Mouse (Mus musculus): Measurements from ENCODE around the gene Ccl26. TPM values are rescaled to one million over a fixed set of nuclear protein-coding genes. Genes with fewer than 3 reads are reported as not detected.

Ccl26 gene
- polyA plus RNA-seq, 1 experiment from 2014 or later, result not detected

DNA sequence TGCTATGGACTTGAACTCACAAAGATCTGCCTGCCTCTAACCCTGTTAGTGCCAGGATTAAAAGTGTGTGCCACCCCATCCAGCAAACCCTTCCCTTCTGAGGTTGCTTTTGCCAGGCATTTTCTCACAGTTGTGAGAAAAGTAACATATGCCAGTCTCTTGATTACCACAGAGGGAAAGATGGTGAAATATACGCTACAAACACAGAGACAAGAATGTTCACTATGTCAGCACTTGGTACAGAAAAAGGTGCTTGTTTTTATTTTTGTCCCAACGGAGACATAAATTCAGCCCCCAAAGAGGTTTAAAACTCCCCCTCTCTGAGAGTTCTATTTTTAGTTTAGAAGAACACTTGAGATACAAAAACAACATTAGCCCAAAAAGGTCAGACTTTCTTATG is 39.3 kb downstream of the Ccl26 start:
- H3K27me3 ChIP-seq (replicated peaks; ENCODE audit: control insufficient read depth, insufficient read depth, low read length), result no peaks in the 10 kb centered on the region
- H3K4me3 ChIP-seq (ENCODE audit: low read depth, low read length), result no peak overlapping the region
- 88% methylated on average over 2 of the region's 2 CpGs for WGBS
- no peaks in the 10 kb centered on the region for H3K36me3 ChIP-seq (ENCODE audit: control insufficient read depth, insufficient read depth)
- no peak overlapping the region for H3K9ac ChIP-seq (ENCODE audit: low read depth, low read length)
- H3K4me1 ChIP-seq (replicated peaks; ENCODE audit: control insufficient read depth, insufficient read depth, low read length), result no peaks in the 10 kb centered on the region
- no peak for TF ChIP-seq CTCF (IDR thresholded peaks at IDR 0.05; ENCODE audit: low read depth)
- no peak overlapping the region for H3K27ac ChIP-seq (ENCODE audit: low read depth, low read length)
- no peak overlapping the region for H3K4me2 ChIP-seq (replicated peaks; ENCODE audit: low read depth)
- ATAC-seq, result no peak
- H3K9me3 ChIP-seq (ENCODE audit: control insufficient read depth), result no peaks in the 10 kb centered on the region

DNA sequence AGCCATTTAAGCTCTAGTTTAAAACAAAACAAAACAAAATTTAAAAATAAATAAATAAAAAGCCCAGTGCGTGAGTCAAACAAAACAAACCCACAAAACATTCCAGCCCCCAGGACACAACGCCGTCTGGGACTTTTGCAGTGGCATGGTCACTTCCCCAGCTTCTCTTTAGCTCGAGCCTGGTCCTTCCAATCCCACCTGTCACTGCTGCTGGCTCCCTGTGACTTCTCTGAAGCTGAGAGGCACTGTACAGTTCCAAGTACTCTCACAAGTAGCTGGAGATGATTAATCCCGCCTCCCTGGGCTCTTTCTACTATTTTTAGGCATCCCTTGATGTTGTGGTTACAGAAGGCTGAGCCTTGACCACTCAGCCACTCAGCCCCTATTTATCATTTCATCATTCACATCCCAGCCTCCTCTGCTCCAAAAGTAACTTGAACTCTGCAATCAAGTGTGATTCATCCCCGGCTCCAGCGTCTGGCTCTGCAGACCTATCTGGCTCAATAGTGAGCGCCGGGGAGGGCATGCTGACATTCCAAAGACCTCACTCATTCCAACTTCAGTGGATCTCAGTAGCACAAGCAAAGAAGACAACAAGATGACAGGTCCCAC is 41.2 kb downstream of the Ccl26 start:
- Histone ChIP-seq H3K9me3 (ENCODE audit: control insufficient read depth) (no peaks in the 10 kb centered on the region), H3K36me3 (ENCODE audit: control insufficient read depth, insufficient read depth) (no peaks in the 10 kb centered on the region), H3K4me2 (replicated peaks; ENCODE audit: low read depth) (no peak overlapping the region), H3K4me3 (ENCODE audit: low read depth, low read length) (no peak overlapping the region), H3K27ac (ENCODE audit: low read depth, low read length) (no peak overlapping the region), H3K4me1 (replicated peaks; ENCODE audit: control insufficient read depth, insufficient read depth, low read length) (no peaks in the 10 kb centered on the region), H3K9ac (ENCODE audit: low read depth, low read length) (no peak overlapping the region), H3K27me3 (replicated peaks; ENCODE audit: control insufficient read depth, insufficient read depth, low read length) (no peaks in the 10 kb centered on the region)
- WGBS, result 63% methylated on average over 9 of the region's 9 CpGs
- ATAC-seq, result no peak; the same call in 1 of the 2 replicates
- TF ChIP-seq CTCF (IDR thresholded peaks at IDR 0.05; ENCODE audit: low read depth), result no peak

DNA sequence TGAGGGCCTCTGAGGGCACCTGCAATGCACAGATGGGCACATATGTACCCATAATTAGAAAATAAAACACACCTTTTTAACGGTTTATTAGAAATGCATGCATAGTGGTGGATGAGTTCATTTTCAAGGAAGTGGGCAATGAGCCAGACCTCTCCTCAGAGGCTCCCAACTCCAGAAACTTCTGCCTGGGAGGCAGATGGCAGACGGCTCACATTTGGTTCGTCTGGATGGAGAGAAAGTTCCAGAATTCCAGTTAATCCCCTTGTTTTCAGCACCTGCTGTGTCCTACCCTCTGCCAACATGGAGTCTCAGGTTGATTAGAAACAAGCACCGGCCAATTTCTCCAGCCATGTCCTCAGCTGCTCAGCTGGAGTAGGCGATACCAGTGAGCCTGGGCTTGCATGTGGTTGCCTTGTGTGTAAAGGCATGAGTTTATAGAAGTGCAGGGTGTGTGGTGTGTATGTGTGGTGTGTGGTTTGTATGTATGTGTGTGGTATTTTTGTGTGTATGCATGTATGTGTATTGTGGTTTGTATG is 46.0 kb downstream of the Ccl26 start:
- TF ChIP-seq CTCF (IDR thresholded peaks at IDR 0.05; ENCODE audit: low read depth), result no peak
- 75% methylated on average over 5 of the region's 5 CpGs for WGBS
- Histone ChIP-seq H3K4me1 (replicated peaks; ENCODE audit: control insufficient read depth, insufficient read depth, low read length) (no peaks in the 10 kb centered on the region), H3K4me2 (replicated peaks; ENCODE audit: low read depth) (no peak overlapping the region), H3K9me3 (ENCODE audit: control insufficient read depth) (no peaks in the 10 kb centered on the region), H3K27me3 (replicated peaks; ENCODE audit: control insufficient read depth, insufficient read depth, low read length) (no peaks in the 10 kb centered on the region), H3K4me3 (ENCODE audit: low read depth, low read length) (no peak overlapping the region), H3K9ac (ENCODE audit: low read depth, low read length) (no peak overlapping the region), H3K27ac (ENCODE audit: low read depth, low read length) (no peak overlapping the region), H3K36me3 (ENCODE audit: control insufficient read depth, insufficient read depth) (no peaks in the 10 kb centered on the region)
- no peak for ATAC-seq

GRCm38 (mm10) chr5:135513131-135513530 is 50.2 kb downstream of the Ccl26 start:
- no peak for TF ChIP-seq CTCF (IDR thresholded peaks at IDR 0.05; ENCODE audit: low read depth)
- Histone ChIP-seq H3K27me3 (replicated peaks; ENCODE audit: control insufficient read depth, insufficient read depth, low read length) (no peaks in the 10 kb centered on the region), H3K27ac (ENCODE audit: low read depth, low read length) (no peak overlapping the region), H3K4me3 (ENCODE audit: low read depth, low read length) (no peak overlapping the region), H3K4me2 (replicated peaks; ENCODE audit: low read depth) (no peak overlapping the region), H3K9me3 (ENCODE audit: control insufficient read depth) (no peaks in the 10 kb centered on the region), H3K9ac (ENCODE audit: low read depth, low read length) (no peak overlapping the region), H3K36me3 (ENCODE audit: control insufficient read depth, insufficient read depth) (no peaks in the 10 kb centered on the region), H3K4me1 (replicated peaks; ENCODE audit: control insufficient read depth, insufficient read depth, low read length) (no peaks in the 10 kb centered on the region)
- no peak for ATAC-seq
- WGBS, result 49% methylated on average over 4 of the region's 4 CpGs

DNA sequence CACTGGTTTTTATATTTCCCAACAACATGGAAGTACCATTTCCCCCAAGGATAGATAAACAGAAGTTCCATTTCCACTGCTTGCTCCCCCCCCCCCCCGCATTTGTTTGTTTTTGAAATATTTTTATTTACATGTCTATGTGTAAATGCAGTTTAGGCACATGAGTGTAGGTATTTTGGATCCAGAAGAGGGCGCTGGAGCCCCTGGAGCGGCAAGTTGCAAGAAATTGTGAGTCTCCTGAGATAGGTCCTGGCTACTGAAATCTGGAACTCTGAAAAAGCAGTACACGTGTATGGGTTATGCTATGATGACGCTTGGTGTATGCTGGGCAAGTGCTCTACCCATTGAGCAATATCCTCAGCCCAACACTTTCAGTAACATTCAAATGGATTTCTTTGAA is 52.3 kb downstream of the Ccl26 start:
- H3K36me3 ChIP-seq (ENCODE audit: control insufficient read depth, insufficient read depth), result no peaks in the 10 kb centered on the region
- H3K27ac ChIP-seq (ENCODE audit: low read depth, low read length), result no peak overlapping the region
- H3K9ac ChIP-seq (ENCODE audit: low read depth, low read length), result no peak overlapping the region
- H3K4me3 ChIP-seq (ENCODE audit: low read depth, low read length), result no peak overlapping the region
- H3K4me1 ChIP-seq (replicated peaks; ENCODE audit: control insufficient read depth, insufficient read depth, low read length), result no peaks in the 10 kb centered on the region
- no peaks in the 10 kb centered on the region for H3K9me3 ChIP-seq (ENCODE audit: control insufficient read depth)
- peak; percentile 49 for TF ChIP-seq CTCF (IDR thresholded peaks at IDR 0.05; ENCODE audit: low read depth)
- WGBS, result 61% methylated on average over 5 of the region's 5 CpGs
- H3K27me3 ChIP-seq (replicated peaks; ENCODE audit: control insufficient read depth, insufficient read depth, low read length), result no peaks in the 10 kb centered on the region
- no peak for ATAC-seq
- no peak overlapping the region for H3K4me2 ChIP-seq (replicated peaks; ENCODE audit: low read depth)

Other genes with a start within 250 kb of the Ccl26 start
- gene Fkbp6, start 213.5 kb downstream of the Ccl26 start, polyA plus RNA-seq (2015; fragmentation: Nextera tagmentation; extraction: Ambion mirVana), result 0.12 and 0.34 TPM in 2 replicates
- gene Trim50, start 210.3 kb downstream of the Ccl26 start, polyA plus RNA-seq (2015; fragmentation: Nextera tagmentation; extraction: Ambion mirVana), result 0.24 and 0.30 TPM in 2 replicates
- gene Nsun5, start 193.6 kb downstream of the Ccl26 start, polyA plus RNA-seq (2015; fragmentation: Nextera tagmentation; extraction: Ambion mirVana), result 9.8 and 12.0 TPM in 2 replicates
- 5.2 and 5.3 TPM in 2 replicates for gene Pom121, start 169.0 kb downstream of the Ccl26 start, polyA plus RNA-seq (2015; fragmentation: Nextera tagmentation; extraction: Ambion mirVana)
- gene Hip1, start 18.4 kb downstream of the Ccl26 start, polyA plus RNA-seq (2015; fragmentation: Nextera tagmentation; extraction: Ambion mirVana), result 5.9 and 6.4 TPM in 2 replicates
- gene Ccl24, start 9.5 kb upstream of the Ccl26 start, polyA plus RNA-seq (2015; fragmentation: Nextera tagmentation; extraction: Ambion mirVana), result 52.0 and 58.3 TPM in 2 replicates
- gene Rhbdd2, start 69.0 kb upstream of the Ccl26 start, polyA plus RNA-seq (2015; fragmentation: Nextera tagmentation; extraction: Ambion mirVana), result 27.9 and 28.5 TPM in 2 replicates
- 82.3 and 91.7 TPM in 2 replicates for gene Por, start 106.5 kb upstream of the Ccl26 start, polyA plus RNA-seq (2015; fragmentation: Nextera tagmentation; extraction: Ambion mirVana)
- 127 and 132 TPM in 2 replicates for gene Tmem120a, start 180.9 kb upstream of the Ccl26 start, polyA plus RNA-seq (2015; fragmentation: Nextera tagmentation; extraction: Ambion mirVana)
- 0.21 and 0.27 TPM in 2 replicates for gene Styxl1, start 214.8 kb upstream of the Ccl26 start, polyA plus RNA-seq (2015; fragmentation: Nextera tagmentation; extraction: Ambion mirVana)
- 798 and 872 TPM in 2 replicates for gene Mdh2, start 214.9 kb upstream of the Ccl26 start, polyA plus RNA-seq (2015; fragmentation: Nextera tagmentation; extraction: Ambion mirVana)
- gene Srrm3, start 243.3 kb upstream of the Ccl26 start, polyA plus RNA-seq (2015; fragmentation: Nextera tagmentation; extraction: Ambion mirVana), result 0.82 and 0.91 TPM in 2 replicates

All from intestine, postnatal 0 days (tissue).